Mouse (Mus musculus) A20 (cell line): ENCODE measurements around the gene Porcn.
A peak's percentile ranks its signal among the peaks of the same experiment; 100 is the strongest.

ENCODE experiments used
- DNase-seq: peaks from one replicate; pipeline ENCODE4 v3.0.0-alpha.2; 2011; ENCODE audit warnings: low read depth, low spot score

Porcn gene

DNA sequence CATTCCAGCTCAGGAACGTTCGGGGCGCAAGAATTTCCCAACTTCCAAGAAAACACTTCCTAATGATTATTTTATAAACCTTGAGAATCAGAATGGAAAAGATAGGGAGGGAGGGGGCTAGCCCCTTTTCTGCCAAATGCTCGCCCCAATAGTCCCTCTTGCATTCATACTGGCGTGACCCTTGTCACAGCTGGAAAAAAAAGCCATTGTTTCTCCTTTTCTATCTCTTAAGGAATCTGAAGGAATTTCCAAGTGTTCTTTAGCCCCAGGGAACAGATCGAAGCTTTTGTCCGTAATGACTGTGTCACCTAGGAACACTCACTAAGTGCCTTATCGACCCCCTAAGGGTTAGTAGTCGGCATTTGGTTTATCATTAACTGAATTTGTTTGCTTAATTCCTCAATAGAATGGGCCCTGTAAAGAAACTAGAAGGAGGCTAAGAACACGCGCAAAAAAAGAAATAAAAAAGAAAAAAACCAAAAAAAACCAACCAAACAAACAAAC lies 421 bp upstream of the Porcn start:
- DNase-seq, result no peak

DNA sequence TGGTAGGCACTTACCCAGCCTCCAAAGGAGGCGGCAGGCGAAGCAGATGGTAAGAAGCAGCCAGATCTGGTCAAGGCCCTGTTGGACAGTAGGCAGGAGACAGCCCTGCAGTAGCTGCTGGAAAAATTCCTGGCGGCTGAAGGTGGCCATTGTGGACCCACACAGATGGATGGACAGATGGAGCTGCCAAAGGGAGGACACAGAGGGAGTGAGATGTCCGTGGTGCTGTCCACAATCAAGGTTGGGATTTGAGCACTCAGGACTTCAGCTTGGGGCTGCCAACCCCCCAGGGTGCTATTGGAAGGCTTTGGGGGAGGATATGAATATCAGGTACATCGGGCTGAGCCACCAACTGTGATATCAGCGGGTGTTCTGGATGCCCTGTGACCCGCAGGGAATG lies 774 bp downstream of the Porcn start:
- no peak for DNase-seq

DNA sequence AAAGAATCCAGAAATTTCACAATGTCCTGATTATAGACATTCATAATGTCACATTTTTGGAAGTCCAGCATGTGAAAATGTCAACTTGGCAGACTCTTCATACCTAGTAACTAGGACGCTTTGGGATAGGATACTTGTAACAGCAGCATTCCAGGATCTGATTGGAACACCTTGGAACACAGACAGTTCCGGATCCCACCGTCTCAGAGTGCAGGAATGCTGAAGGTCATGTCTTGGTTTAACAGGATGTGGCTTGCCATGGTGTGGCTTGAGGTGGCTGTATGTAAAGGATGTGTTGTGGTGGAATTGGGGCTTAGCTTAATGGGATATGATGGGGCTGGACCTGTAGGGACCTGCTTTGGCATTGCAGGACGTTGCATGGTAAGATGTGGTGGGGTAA lies 1.2 kb downstream of the Porcn start:
- no peak for DNase-seq

DNA sequence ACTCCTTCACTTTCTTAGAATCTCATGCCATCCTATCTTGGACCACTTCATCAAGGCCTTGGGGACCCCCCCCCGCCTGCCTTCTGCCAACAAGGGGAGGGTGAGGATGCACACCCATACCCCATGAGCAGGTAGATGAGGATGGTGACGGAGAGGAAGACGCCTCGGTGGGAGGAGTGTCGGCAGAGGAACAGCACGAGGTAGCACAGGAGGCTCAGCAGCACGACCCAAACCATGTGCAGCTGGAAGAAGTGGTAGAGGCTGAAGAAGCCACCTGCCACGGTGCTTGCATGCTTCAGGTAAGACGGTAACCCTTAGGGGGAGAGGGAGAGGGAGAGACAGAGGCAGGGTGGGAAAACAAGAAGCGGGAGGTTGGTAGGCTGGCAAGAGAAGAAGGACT lies 2.2 kb downstream of the Porcn start:
- DNase-seq, result no peak

DNA sequence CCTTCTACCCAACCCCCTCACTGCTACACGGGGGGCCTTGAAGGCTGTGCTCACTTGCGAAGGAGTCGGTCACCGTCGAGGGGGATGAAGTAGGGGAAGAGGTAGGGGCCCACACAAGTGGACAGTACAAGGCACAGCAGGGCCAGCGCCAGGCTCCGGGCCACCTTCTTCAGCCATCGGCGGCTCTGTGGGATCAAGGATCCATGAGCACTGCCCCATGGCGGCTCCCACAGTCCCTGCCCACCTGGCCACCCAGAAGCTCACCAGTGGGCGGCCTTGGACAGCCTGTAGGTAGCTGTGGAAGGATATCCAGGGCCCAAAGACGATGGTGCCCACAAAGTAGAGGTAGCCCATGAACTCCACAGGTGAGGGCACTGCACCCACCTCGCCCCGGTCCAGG lies 3.2 kb downstream of the Porcn start:
- DNase-seq, result no peak

DNA sequence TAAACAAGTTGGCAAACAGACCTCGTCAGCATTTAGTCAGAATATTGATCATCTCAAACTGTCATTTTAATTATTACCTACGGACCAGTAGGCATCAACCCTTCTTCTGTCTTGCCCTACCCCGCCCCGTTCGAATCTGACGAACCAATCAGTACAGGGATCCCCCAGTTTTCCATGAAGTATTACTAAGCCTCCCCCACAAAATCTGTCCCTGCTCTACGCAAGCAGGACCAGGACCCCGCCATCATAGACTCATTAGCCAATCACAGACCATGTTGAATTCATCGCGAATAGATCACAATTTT lies 13.0 kb downstream of the Porcn start, which contains the start of gene Ebp:
Gene Ebp (minus strand): TSS at position 94 of the 305 bp plus-strand sequence.
- no peak for DNase-seq

DNA sequence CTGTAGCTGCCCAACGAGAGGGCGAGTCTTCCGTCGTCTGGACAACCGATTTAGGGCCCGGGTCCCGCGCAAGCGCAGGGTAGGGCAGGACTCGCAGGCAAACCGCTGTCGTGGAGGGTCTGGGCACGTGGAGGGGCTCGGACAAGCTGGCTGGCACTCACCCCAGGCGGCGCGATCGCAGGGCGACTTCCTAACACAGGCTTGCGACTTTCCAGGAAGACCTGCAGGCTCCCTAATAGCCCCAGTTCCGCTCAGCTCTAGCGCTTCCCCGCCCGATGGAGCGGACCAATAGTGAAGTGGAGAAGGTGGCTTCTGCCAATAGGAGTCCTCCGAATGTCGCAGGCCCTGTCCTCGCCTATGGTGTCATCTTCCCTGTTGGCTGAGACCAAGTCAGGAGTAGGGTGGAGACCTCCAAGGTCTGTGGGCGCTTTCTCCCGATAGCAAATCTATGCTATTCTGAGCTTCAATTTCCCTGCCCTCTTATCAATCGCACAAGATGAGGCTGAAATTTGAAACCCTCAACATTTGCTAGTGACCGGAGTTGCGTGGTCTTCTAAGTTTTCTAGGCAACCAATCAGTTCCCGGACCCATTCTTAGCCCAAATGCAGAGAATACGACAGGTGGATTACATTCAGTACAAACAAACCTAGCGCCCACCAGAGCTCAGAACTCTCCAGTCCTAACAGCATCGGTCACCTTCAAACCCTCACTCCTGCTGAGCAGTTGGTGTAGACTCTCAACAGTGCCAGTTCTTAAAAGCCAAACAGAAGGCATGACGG lies 13.5 kb downstream of the Porcn start:
- peak; percentile 84 for DNase-seq

DNA sequence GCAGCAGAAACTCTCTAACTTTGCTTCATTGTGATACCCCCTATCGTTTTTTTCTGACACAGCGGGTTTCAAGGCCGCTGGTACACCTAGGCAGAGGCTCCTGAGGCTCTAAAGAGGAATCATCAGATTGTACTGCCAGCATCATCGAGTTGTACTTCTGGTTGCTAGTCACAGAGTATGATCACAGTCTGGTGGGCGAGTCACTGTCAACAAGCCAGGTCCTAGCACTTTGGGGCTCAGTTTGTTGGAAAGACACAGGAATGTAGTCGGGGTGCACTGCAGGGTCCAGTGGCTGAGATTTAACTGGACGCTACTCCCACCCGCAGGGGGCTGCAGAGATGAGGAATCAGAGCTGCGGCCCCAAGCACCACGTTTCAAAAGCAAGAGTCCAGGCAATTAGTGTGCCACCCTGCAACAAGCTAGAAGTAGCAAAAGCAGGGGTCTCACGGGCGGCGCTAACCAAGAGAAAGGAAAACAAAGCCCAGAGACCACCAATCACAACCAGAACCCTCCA lies 14.1 kb downstream of the Porcn start:
- no peak for DNase-seq

DNA sequence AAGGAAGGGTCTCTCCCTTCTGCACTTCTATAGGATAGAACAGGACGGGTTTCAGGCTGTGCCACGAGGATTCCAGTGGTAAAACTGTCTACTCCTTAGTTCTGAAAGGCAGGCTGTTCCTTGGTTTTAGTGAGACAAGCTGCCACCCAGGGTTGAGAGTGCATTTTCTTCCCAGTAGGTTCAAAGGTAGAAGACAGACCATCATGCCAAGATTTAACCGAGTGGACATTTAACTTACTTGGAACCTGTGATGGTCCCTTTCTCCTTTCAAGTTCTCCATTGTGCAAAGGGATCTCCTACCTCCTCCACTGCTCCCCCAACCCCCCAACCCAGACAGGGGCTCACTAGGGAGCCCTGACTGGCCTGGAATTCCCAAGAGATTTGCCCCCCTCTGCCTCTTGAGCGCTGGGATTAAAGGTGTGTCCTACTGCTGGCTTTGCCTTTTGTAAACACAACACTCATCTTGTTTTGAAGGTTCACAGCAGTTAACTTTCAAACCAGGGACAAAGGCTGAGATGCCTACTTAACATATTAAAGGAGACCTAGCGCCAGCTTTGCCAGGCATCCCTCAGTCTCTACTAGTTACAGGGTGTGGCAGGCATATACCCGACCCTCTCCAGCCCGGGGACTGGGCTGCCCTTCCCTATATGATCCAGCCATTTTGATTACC lies 23.3 kb downstream of the Porcn start:
- DNase-seq, result no peak

DNA sequence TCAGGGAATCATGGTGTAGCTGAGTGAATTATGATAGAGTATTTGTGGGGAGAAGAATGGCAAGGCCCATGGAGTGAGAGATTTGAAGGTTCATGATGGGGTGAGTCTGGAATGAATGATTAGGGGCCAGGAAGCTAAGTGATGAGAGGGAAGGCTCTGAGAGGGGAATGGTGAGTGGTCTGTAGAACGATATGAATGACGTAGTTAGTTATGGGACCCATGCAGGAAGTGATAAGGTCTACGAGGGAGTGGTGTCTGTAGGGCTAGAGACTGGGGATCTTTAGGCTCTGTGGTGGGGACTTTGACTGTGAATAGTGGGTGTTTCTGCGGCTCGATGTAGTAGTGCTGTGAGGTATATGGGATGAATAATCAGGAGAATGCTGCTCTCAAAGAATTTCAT lies 26.7 kb downstream of the Porcn start:
- DNase-seq, result no peak

DNA sequence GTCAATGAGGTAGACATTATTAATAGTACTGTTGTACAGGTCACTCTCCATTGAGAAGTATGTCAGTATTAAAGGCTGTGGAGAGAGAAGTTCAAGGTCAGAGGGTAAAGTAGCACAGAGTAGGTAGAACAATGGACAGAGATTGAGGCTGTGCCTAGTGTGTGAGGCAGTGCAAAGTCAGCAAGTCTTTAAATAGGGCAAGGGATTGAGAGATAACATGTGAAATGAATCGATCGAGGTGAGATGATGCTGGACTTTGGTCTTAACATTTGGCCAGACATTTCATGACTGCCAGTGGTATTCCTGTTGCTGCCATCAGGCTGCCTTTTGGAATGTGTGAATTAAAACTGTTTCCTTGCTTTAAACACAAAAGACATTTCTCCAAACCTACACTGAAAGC lies 27.5 kb downstream of the Porcn start:
- DNase-seq, result no peak

DNA sequence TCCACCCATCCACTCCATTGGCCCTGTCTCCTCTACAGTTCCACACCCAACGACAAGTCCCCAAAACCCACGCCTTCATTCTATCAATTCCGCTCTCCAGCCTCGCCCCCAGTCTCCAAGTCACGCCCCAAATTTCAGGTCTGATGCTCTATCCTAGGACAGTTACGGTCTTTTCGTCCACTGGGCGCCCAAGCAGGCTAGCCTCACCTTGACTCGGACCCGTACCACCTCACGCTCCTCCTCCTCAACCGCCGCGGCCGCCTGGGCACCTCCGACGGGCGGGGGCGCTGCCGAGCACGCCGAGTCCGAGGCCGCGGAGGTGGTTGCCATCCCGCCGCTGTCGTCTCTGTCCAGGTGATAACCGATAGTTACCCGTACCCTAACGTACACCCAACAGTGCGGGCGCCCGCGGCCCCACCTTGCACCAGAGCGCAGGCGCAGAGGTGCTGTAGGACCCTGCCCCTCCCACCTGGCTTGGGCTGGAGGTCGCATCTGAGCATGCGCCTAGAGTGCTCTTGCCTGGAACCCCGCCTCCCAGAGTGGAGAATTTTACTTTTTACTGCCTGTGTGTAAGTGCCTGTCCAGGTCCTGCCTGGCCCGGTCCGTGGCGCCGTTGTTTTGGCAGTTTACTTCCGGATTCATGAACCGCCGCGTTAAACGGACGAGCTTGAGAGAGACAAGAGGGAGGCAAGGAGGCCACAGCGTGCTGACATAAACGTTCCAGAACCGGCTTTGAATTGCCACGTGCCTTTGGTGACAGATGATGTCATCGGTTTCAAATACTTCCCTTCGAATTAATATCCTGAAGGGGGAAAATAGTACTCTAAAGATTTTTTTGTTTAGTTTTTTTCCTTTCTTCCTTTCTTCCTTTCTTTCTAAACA lies 30.6 kb downstream of the Porcn start, which contains the start of gene Tbc1d25:
Gene Tbc1d25 (minus strand): TSS at position 678 of the 882 bp plus-strand sequence.
- peak; percentile 91 for DNase-seq

DNA sequence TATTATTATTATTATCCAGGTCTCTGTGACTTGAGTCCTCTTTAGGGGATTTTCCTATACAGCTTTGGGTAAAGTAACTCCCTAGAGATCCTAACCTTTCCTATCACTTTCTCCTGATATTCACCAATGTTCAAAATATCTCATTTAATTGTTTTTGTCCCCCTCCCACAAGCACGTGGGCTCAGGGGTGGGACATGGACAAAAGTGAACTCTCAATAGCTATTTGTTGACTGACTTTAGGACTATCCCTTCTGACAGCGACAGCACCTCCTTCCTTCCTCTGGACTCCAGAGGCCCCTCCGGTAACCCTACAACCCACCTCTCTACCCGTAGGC lies 31.2 kb downstream of the Porcn start:
- no peak for DNase-seq

DNA sequence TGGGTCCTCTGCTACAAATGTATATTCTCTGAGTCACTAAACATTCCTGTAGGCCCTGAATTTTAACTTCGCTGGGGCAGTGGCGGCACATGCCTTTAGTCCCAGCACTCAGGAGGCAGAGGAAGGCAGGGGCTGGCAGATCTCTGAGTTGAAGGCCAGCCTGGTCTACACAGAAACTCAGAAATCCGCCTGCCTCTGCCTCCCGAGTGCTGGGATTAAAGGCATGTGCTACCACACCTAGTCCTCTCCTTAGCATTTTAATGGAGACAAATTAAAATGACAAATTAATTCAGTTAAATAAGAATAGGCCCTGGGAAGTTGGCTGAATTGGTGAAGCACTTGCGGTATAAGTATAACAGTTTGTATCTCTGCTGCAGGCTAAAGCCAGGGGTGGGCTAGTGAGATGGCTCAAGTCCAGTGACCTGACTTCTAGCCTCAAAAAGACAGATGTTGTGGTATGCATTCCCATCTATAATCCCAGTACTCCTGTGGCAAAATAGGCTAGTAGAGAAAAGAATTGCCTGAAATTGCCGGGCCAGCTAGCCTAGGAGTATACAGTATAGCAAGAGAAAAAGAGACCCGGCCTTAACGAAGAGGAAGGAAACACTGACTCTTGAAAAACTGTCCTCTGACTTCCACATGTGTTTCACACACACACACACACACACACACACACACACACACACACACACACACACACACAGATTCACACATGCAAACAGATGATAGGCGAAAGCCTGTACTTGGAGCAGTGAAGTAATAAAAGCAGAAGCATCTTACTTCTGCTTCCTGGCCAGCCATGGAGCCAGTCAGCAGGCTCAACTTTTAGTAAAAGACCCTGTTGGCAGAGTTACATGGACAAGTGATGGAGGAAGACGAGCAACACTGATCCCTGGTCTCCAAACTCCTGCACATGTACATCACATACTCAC lies 38.3 kb downstream of the Porcn start:
- DNase-seq, result no peak

DNA sequence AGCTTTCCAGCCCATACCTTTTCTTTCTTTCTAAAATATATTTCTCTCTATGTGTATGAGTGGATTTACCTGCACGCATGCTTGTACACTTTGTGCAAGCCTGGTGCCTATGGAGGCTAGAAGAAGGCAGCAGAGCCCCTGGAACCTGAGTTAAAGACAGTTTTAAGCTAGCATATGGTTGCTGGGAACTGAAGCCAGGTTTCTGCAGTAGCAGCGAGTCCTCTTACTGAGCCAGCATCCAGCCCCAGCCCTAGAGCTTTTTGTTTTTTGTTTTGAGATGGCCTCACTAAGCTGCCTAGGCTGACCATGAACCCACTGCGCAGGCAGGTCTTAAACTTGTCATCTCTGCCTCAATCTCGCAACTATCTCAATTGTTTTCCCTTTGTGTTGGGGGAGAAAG lies 41.9 kb downstream of the Porcn start:
- no peak for DNase-seq

DNA sequence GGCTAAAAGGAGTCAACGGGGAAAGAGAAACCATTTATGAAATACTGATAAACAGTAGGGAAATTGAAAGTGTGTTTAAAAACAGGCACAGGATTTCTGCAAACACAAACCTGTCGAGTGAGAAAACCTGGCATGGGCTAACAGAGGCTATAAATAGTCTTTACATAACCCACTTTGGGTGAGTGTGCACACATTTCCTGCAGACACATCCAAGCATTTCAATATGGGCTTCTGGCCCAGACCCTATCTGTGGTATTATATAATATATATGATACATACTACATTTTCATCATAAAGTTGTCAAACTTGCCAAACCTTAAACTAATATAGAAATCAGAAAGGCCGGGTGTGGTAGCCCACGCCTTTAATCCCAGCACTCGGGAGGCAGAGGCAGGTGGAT lies 43.2 kb downstream of the Porcn start:
- no peak for DNase-seq

DNA sequence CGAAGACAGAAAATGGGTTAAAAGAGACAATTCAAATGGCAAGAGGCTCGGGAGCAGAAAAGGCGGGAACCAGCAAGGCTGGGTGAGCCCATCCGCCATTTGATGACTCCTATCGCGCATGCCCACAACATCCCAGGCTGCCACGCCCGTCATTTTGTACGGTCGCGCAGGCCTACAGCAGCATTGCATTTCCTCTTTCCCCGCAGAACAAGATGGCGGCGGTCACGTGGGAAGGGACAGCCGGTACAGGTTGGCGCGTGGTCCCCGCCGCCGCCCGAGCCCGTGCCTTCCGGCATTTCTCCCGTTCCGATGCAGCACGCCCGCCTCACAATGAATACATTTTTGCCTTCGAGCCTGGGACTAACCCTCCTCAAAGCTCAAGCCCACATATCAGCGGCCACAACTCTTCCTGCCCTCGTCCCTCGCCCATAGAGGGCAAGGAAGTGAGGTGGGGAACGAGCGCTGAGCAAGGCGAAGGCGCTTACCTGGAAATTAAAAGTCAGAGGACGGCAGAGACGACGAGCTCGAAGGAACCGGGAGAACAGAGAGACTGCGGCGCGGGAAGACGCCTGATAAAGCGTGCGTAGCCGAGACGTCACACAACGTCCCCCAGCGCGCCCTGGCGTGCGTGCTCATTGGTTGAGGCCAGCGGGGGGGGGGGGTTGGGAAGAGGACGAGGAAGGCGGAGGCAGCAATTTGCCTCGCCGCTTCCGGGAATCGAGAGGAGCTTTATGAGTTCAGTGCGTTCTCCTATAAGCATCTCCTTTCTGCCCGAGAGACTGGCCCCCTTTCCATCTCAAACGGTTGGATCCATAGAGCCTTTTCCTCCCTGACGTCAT lies 61.0 kb downstream of the Porcn start, which contains the start of gene Rbm3:
Gene Rbm3 (minus strand): TSS at position 728 of the 839 bp plus-strand sequence.
- peak; percentile 89 for DNase-seq
